Mouse (Mus musculus) ES-Bruce4 (cell line): ENCODE data around the gene Sephs2. TPM values are rescaled to one million over a fixed set of nuclear protein-coding genes. Genes with fewer than 3 reads are reported as not detected.

Source experiments
- H3K27ac ChIP-seq: 2 replicates; pipeline ENCODE4 v1.5.1; 2012; ENCODE audit warnings: low read length, inconsistent platforms; ENCODE audit not compliant: insufficient read depth
- H3K27me3 ChIP-seq: 2 replicates; pipeline ENCODE4 v1.6.1; 2012; ENCODE audit warnings: mild to moderate bottlenecking, low read length, inconsistent platforms; ENCODE audit not compliant: control insufficient read depth, poor library complexity, insufficient read depth, severe bottlenecking
- H3K36me3 ChIP-seq: 2 replicates; pipeline ENCODE4 v1.6.1; 2012; ENCODE audit warnings: inconsistent platforms, mild to moderate bottlenecking, low read length, moderate library complexity; ENCODE audit not compliant: control insufficient read depth, poor library complexity, insufficient read depth, severe bottlenecking
- H3K4me1 ChIP-seq: one replicate; pipeline ENCODE4 v1.8.1; 2011; ENCODE audit warnings: low read length; ENCODE audit not compliant: control insufficient read depth, insufficient read depth
- H3K4me3 ChIP-seq: 2 replicates; pipeline ENCODE4 v1.5.1; 2011; ENCODE audit warnings: low read depth, mild to moderate bottlenecking, low read length
- H3K9ac ChIP-seq: 2 replicates; pipeline ENCODE4 v1.6.1; 2012; ENCODE audit warnings: low read depth, mild to moderate bottlenecking, inconsistent platforms; ENCODE audit not compliant: poor library complexity, severe bottlenecking
- H3K9me3 ChIP-seq: replicated peaks from 2 replicates; pipeline ENCODE4 v1.6.1; 2012; ENCODE audit warnings: mild to moderate bottlenecking, low read length, inconsistent platforms; ENCODE audit not compliant: control insufficient read depth, poor library complexity, insufficient read depth, severe bottlenecking
- CTCF ChIP-seq: IDR thresholded peaks from one replicate; pipeline ENCODE4 v1.8.1; 2011; ENCODE audit warnings: low read depth, low read length
- EP300 ChIP-seq: IDR thresholded peaks from 2 replicates; pipeline ENCODE4 v1.6.1; 2011; ENCODE audit warnings: low read depth, low read length; ENCODE audit not compliant: insufficient read depth
- POLR2A ChIP-seq: IDR thresholded peaks from one replicate; pipeline ENCODE4 v1.8.1; 2011; ENCODE audit warnings: low read length; ENCODE audit not compliant: insufficient read depth
- polyA plus RNA-seq: library from polyadenylated mRNA; stranded (reverse); fragments of >200 nt; gene quantifications from 2 replicates; pipeline ENCODE4 v1.2.4, GENCODE M21; 2011; ENCODE audit warnings: low read depth; ENCODE audit not compliant: missing spikeins, insufficient read depth, insufficient read length

The Sephs2 gene
- polyA plus RNA-seq, 1 experiment: 77.5 TPM

DNA sequence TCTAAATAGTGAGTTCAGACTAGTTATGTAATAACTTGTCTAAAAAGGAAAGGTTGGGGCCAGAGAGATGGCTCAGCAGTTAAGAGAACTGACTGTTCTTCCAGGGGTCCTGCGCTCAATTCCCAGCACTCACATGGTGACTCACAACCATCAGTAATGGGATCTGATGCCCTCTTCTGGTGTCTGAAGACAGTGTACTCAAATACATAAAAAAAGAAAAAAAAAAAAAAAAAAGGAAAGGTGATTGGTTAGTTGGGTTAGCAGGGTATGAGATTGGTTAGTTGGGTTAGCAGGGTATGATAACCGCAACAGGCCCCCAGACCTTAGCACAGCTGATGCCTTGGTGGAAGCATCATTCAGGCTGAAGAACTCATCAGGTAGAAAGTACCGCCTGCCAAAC, 10.3 kb downstream of the Sephs2 start:
- 0 out of 2 replicates have a peak, but pooled peaks cover 4% of the 10 kb centered on the region for H3K9me3 ChIP-seq
- H3K4me3 ChIP-seq: no peak overlapping the region
- peaks cover 6% of the 10 kb centered on the region; the same call in 1 of the 2 replicates for H3K36me3 ChIP-seq
- no peak overlapping the region for H3K9ac ChIP-seq
- TF ChIP-seq CTCF (no peak), POLR2A (no peak), EP300 (no peak)
- no peak overlapping the region for H3K27ac ChIP-seq
- H3K27me3 ChIP-seq: no peaks in the 10 kb centered on the region
- no peaks in the 10 kb centered on the region for H3K4me1 ChIP-seq

DNA sequence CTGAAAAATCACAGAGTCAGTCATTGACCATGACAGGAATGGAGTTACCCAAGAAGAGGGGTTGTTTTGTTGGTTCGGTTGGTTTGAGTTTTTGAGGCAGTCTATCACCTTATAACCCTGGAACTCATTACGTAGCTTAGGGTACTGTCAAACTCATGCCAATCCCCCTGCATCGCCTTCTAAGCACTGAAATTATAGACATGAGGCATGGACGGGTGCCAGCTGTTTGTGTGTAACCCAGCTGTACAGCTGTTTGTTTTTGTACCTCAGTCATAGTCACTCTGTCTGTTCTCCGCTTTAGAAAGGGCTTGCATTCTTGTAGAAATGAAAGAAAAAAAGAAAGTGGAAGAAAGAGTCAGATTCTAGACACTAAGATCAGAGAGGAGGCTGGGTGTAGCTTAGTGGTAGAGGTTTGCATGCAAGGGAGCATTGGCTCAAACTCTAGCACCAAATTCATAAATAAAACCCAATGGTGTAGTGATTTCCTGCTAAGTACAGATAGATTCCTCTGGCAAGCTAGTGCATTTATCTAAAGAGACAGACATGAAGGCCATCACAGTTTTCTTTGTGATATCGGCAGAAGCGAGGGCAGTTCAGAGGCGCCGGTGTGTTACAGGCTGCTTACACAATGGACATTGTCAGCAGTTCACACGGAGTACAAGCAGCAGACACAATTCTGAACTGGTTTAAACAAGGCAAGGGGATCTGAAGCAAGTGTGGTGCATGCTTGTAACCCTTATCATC, 11.5 kb downstream of the Sephs2 start:
- H3K4me1 ChIP-seq: no peaks in the 10 kb centered on the region
- H3K9me3 ChIP-seq: no peaks in the 10 kb centered on the region
- H3K27ac ChIP-seq: no peak overlapping the region
- TF ChIP-seq POLR2A (no peak), CTCF (no peak), EP300 (no peak)
- H3K27me3 ChIP-seq: no peaks in the 10 kb centered on the region
- no peak overlapping the region for H3K4me3 ChIP-seq
- H3K9ac ChIP-seq: no peak overlapping the region
- peaks cover 10% of the 10 kb centered on the region; the same call in 1 of the 2 replicates for H3K36me3 ChIP-seq

DNA sequence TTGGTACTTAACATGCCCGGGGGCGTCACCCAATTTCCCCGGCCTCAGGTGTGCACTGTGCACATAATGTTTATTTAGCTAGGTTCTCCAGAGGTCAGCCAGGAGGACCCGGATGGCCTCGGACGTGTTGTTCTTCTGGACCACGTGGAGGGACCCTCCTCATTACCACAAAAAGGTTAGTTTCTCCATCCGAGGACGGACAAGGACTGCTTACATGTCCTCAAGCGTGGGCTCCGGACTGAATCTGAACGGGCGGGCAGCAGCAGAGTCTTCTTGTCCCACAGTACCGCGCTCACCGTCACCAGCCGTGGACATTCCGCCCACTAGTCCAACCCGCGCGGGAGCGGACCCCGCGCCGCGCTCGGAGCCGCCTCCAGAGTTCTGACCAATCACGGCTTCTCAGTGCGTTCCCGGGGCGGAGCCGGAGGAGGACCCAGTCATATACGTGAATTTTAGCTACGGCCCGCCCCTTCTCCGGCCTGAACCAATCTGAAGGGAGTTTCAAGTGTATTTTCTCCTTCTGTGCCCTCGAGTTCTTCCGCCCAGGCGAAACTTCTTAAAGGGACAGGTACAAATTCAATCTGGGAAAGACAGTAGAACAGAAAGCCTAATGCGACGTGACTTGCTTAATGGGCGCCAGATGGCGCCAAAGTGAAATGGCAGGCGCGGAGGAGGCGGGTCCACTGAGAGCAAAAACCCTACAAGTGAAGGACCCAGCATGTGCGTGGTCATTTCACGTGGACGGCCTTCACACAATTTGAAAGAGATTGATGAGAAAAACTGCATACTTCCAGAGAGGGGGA, 13.3 kb downstream of the Sephs2 start, which contains the start of gene Dctpp1:
TSS of gene Dctpp1 (minus strand) at position 401 of the 803 bp plus-strand sequence.
- peaks cover 1% of the 10 kb centered on the region for H3K4me1 ChIP-seq
- no peaks in the 10 kb centered on the region for H3K9me3 ChIP-seq
- TF ChIP-seq CTCF (peak; percentile 74), POLR2A (peak; percentile 95), EP300 (no peak)
- peaks cover 23% of the 10 kb centered on the region for H3K36me3 ChIP-seq
- H3K4me3 ChIP-seq: peak within 1 kb of the TSS; percentile 92
- H3K9ac ChIP-seq: peak within 1 kb of the TSS; percentile 88
- no peaks in the 10 kb centered on the region for H3K27me3 ChIP-seq
- no peak within 1 kb of the TSS for H3K27ac ChIP-seq

DNA sequence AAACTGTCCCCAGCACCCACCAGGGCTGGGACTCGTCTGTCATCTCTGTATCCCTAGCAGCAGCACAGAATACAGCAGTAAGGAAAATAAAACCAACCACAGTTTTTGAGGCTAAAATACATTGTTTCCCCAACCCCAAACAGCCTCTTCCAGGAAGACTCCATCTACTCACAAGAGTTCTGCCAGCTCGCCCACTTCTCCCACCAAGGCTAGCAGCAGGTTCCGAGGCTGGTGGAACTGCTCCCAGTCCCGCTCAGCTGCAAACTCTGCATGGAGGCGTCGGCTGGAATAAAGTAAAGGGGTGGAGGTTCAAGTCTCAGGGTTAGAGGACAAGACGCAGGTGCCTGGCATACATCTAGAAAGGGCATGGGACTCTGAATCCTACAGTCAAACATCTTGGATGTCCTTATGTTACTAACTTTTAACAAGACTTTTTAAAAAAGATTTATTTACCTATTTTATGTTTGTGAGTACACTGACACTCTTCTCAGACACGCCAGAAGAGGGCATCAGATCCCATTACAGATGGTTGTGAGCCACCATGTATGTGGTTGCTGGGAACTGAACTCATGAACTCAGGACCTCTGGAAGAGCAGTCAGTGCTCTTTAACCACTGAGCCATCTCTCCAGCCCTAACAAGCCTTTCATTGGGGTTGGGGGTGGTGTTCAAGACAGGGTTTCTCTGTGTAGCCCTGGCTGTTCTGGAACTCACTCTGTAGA, 14.5 kb downstream of the Sephs2 start:
- Histone ChIP-seq H3K4me1 (peaks cover 2% of the 10 kb centered on the region), H3K27ac (no peak overlapping the region), H3K9ac (peak overlapping the region; percentile 88)

DNA sequence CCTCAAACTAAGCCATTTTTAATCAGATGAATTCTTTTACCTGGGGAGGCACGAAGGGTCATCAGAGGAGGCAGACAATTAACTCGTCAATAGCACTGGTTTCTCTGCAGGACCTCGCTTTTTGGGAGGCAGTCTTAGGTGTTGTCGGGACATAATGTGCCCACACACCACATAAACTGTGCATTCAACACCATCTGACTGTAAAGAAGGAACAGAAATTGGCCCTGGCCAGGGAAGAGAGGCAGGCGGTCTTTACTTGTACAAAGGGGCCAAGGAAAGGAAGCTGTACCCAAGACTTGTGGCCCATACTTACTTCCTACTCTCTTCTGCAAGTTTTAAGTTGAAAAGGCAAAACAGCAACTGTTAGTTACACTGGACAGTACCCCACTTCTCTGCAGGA, 17.3 kb downstream of the Sephs2 start:
- H3K4me3 ChIP-seq: no peak overlapping the region
- no peaks in the 10 kb centered on the region for H3K9me3 ChIP-seq
- H3K27me3 ChIP-seq: no peaks in the 10 kb centered on the region
- H3K27ac ChIP-seq: no peak overlapping the region
- H3K4me1 ChIP-seq: peaks cover 2% of the 10 kb centered on the region
- H3K9ac ChIP-seq: no peak overlapping the region
- H3K36me3 ChIP-seq: peaks cover 23% of the 10 kb centered on the region
- TF ChIP-seq EP300 (no peak), CTCF (no peak), POLR2A (no peak)

More for the DNA sequence above, 14.5 kb downstream of the Sephs2 start:
- Histone ChIP-seq H3K36me3 (peaks cover 23% of the 10 kb centered on the region), H3K9me3 (no peaks in the 10 kb centered on the region), H3K27me3 (no peaks in the 10 kb centered on the region), H3K4me3 (peak overlapping the region; percentile 92)
- TF ChIP-seq POLR2A (no peak), EP300 (no peak)
